Mouse (Mus musculus) stomach, postnatal 0 days (tissue): ENCODE measurements around the gene Dnajc4.

Experiments used
- CTCF ChIP-seq: IDR thresholded peaks from 2 replicates; pipeline ENCODE4 v1.5.1; 2016; ENCODE audit warnings: antibody characterized with exemption, low read depth, mild to moderate bottlenecking, moderate library complexity
- EP300 ChIP-seq: optimal IDR thresholded peaks from 2 replicates; pipeline ENCODE3; 2016; ENCODE audit warnings: antibody characterized with exemption

GRCm38 (mm10) chr19:6951994-6952711, 40.2 kb downstream of the Dnajc4 start:
- TF ChIP-seq EP300, result no peak
- TF ChIP-seq CTCF, result no peak
